Mouse (Mus musculus): ENCODE results near the gene Asb6. TPM values are rescaled to one million over a fixed set of nuclear protein-coding genes. Genes with fewer than 3 reads are reported as not detected.

Gene Asb6
- polyA plus RNA-seq, 1 experiment from 2014 or later, result 41.3 TPM

- Histone ChIP-seq H3K27ac (no peak overlapping the region), H3K36me3 (no peaks in the 10 kb centered on the region), H3K9ac (no peak overlapping the region), H3K4me3 (no peak overlapping the region), H3K4me2 (replicated peaks) (no peak overlapping the region), H3K4me1 (peaks cover 32% of the 10 kb centered on the region), H3K27me3 (replicated peaks) (no peaks in the 10 kb centered on the region), H3K9me3 (no peaks in the 10 kb centered on the region)
- WGBS, result 85% methylated on average over 7 of the region's 7 CpGs
- ATAC-seq (ENCODE audit: low FRiP score, low read depth), result no peak
Observed at GRCm38 (mm10) chr2:30792061-30792460, 38.1 kb downstream of the Asb6 start.

GRCm38 (mm10) chr2:30787466-30787865, 42.7 kb downstream of the Asb6 start:
- no peak for ATAC-seq (ENCODE audit: low FRiP score, low read depth)
- peaks cover 42% of the 10 kb centered on the region for H3K4me1 ChIP-seq

GRCm38 (mm10) chr2:30784078-30784994, 45.8 kb downstream of the Asb6 start:
- Histone ChIP-seq H3K4me1 (peaks cover 51% of the 10 kb centered on the region), H3K4me3 (peak overlapping the region; percentile 1; the same call in 1 of the 2 replicates), H3K9me3 (no peaks in the 10 kb centered on the region), H3K36me3 (no peaks in the 10 kb centered on the region), H3K4me2 (replicated peaks) (peak overlapping the region; percentile 54), H3K27me3 (replicated peaks) (no peaks in the 10 kb centered on the region), H3K9ac (peak overlapping the region; percentile 52), H3K27ac (0 out of 2 replicates have a peak overlapping the region, but pooled peaks have one; percentile 15)
- 8% methylated on average over 40 of the region's 40 CpGs for WGBS
- ATAC-seq (ENCODE audit: low FRiP score, low read depth), result peak; percentile 46; the same call in 1 of the 2 replicates

More at GRCm38 (mm10) chr2:30787466-30787865, 42.7 kb downstream of the Asb6 start:
- Histone ChIP-seq H3K4me3 (no peak overlapping the region), H3K27ac (peak overlapping the region; percentile 4; the same call in 1 of the 2 replicates), H3K4me2 (replicated peaks) (0 out of 2 replicates have a peak overlapping the region, but pooled peaks have one; percentile 8), H3K9ac (peak overlapping the region; percentile 40; the same call in 1 of the 2 replicates), H3K36me3 (no peaks in the 10 kb centered on the region), H3K9me3 (no peaks in the 10 kb centered on the region), H3K27me3 (replicated peaks) (no peaks in the 10 kb centered on the region)
- 53% methylated on average over 4 of the region's 4 CpGs for WGBS

- peak overlapping the region; percentile 54 for H3K4me2 ChIP-seq (replicated peaks)
- H3K27me3 ChIP-seq (replicated peaks), result no peaks in the 10 kb centered on the region
- H3K27ac ChIP-seq, result no peak overlapping the region; the same call in 1 of the 2 replicates
- no peaks in the 10 kb centered on the region for H3K36me3 ChIP-seq
- 0 out of 2 replicates have a peak overlapping the region, but pooled peaks have one; percentile 21 for H3K9ac ChIP-seq
- peaks cover 57% of the 10 kb centered on the region for H3K4me1 ChIP-seq
- ATAC-seq (ENCODE audit: low FRiP score, low read depth), result 0 out of 2 replicates have a peak, but pooled peaks have one; percentile 8
- under 1% methylated on average over 13 of the region's 13 CpGs for WGBS
- no peaks in the 10 kb centered on the region for H3K9me3 ChIP-seq
- no peak overlapping the region for H3K4me3 ChIP-seq
Observed at GRCm38 (mm10) chr2:30783346-30783745, 46.8 kb downstream of the Asb6 start.

GRCm38 (mm10) chr2:30782312-30783290, 47.5 kb downstream of the Asb6 start:
- Histone ChIP-seq H3K36me3 (no peaks in the 10 kb centered on the region), H3K9ac (0 out of 2 replicates have a peak overlapping the region, but pooled peaks have one; percentile 21), H3K9me3 (no peaks in the 10 kb centered on the region), H3K27me3 (replicated peaks) (no peaks in the 10 kb centered on the region), H3K27ac (no peak overlapping the region; the same call in 1 of the 2 replicates), H3K4me2 (replicated peaks) (peak overlapping the region; percentile 54), H3K4me1 (peaks cover 56% of the 10 kb centered on the region), H3K4me3 (no peak overlapping the region)
- 76% methylated on average over 8 of the region's 8 CpGs for WGBS
- ATAC-seq (ENCODE audit: low FRiP score, low read depth), result 0 out of 2 replicates have a peak, but pooled peaks have one; percentile 5

GRCm38 (mm10) chr2:30779241-30779640, 50.9 kb downstream of the Asb6 start:
- Histone ChIP-seq H3K4me1 (peaks cover 24% of the 10 kb centered on the region), H3K4me2 (replicated peaks) (no peak overlapping the region; the same call in 1 of the 2 replicates), H3K4me3 (no peak overlapping the region), H3K27me3 (replicated peaks) (no peaks in the 10 kb centered on the region), H3K9ac (no peak overlapping the region), H3K9me3 (no peaks in the 10 kb centered on the region), H3K27ac (no peak overlapping the region), H3K36me3 (no peaks in the 10 kb centered on the region)
- 0% methylated on average over 5 of the region's 5 CpGs for WGBS
- no peak for ATAC-seq (ENCODE audit: low FRiP score, low read depth)

- WGBS, result 59% methylated on average over 4 of the region's 4 CpGs
- ATAC-seq (ENCODE audit: low FRiP score, low read depth), result no peak
- Histone ChIP-seq H3K4me3 (no peak overlapping the region), H3K4me2 (replicated peaks) (no peak overlapping the region), H3K9me3 (no peaks in the 10 kb centered on the region), H3K27ac (no peak overlapping the region), H3K27me3 (replicated peaks) (no peaks in the 10 kb centered on the region), H3K9ac (no peak overlapping the region), H3K36me3 (no peaks in the 10 kb centered on the region), H3K4me1 (peaks cover 19% of the 10 kb centered on the region)
Observed at GRCm38 (mm10) chr2:30778235-30778634, 51.9 kb downstream of the Asb6 start.

GRCm38 (mm10) chr2:30777266-30777665, 52.9 kb downstream of the Asb6 start:
- no peaks in the 10 kb centered on the region for H3K9me3 ChIP-seq
- no peak overlapping the region for H3K4me2 ChIP-seq (replicated peaks)
- H3K27ac ChIP-seq, result no peak overlapping the region
- no peak overlapping the region for H3K9ac ChIP-seq
- no peak for ATAC-seq (ENCODE audit: low FRiP score, low read depth)
- H3K4me1 ChIP-seq, result peaks cover 22% of the 10 kb centered on the region
- WGBS, result 81% methylated on average over 3 of the region's 3 CpGs
- H3K36me3 ChIP-seq, result no peaks in the 10 kb centered on the region
- no peaks in the 10 kb centered on the region for H3K27me3 ChIP-seq (replicated peaks)
- no peak overlapping the region for H3K4me3 ChIP-seq

GRCm38 (mm10) chr2:30775955-30776354, 54.2 kb downstream of the Asb6 start:
- Histone ChIP-seq H3K27me3 (replicated peaks) (no peaks in the 10 kb centered on the region), H3K36me3 (no peaks in the 10 kb centered on the region), H3K4me1 (peaks cover 35% of the 10 kb centered on the region), H3K9ac (no peak overlapping the region), H3K27ac (no peak overlapping the region), H3K4me2 (replicated peaks) (no peak overlapping the region), H3K4me3 (no peak overlapping the region), H3K9me3 (no peaks in the 10 kb centered on the region)
- 61% methylated on average over 3 of the region's 3 CpGs for WGBS
- ATAC-seq (ENCODE audit: low FRiP score, low read depth), result no peak

- H3K27ac ChIP-seq, result no peak overlapping the region
- peaks cover 23% of the 10 kb centered on the region for H3K4me1 ChIP-seq
- H3K27me3 ChIP-seq (replicated peaks), result no peaks in the 10 kb centered on the region
- no peaks in the 10 kb centered on the region for H3K9me3 ChIP-seq
- H3K4me3 ChIP-seq, result no peak overlapping the region
- H3K36me3 ChIP-seq, result no peaks in the 10 kb centered on the region
- ATAC-seq (ENCODE audit: low FRiP score, low read depth), result no peak
- 86% methylated on average over 8 of the region's 8 CpGs for whole genome bisulfite sequencing
- no peak overlapping the region for H3K4me2 ChIP-seq (replicated peaks)
- no peak overlapping the region for H3K9ac ChIP-seq
Observed at GRCm38 (mm10) chr2:30773313-30774005, 56.7 kb downstream of the Asb6 start.
